Mouse (Mus musculus) T-helper 2 cell (primary cell): ENCODE data around the gene Fpr3.
"Not testable (repeated sequence)": the region's sequence is repeated elsewhere in the genome, so short reads cannot be mapped to it uniquely, and the experiment has no call there.

Experiments used
- in situ Hi-C: fragments of 300-600 bp; cut with MboI, MseI; formaldehyde crosslinking; loops from one replicate; pipeline ENCODE4 v1.15.1; 2025; ENCODE audit warnings: high pct_unique_total_duplicates

The Fpr3 gene

DNA sequence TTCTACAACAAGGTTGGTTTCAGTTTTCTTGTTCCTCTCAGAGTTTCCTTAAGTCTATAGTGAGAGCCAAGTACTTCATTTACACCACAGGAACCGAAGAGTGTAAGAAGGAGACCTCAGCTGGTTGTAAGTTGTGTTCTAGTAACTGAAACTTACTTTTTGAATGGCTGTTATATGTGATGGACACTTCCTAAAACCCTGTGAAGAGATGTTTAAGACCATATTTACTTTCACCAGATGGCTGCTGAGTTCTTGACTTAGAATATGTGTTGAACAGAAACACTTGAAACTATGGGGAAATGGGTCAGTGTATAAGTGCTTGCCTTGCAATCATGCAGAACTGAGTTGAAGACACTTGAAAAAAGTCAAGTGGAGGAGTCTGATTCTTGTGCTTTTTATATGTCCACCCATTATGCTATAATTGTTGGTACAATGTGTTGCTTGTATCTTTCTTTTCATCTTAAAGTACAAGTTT lies at the start of gene Fpr3, which contains the start of gene Fpr2:
TSS of gene Fpr3 (plus strand) at position 79 of the 475 bp plus-strand sequence.
TSS of gene Fpr2 (plus strand) at position 51 of the 475 bp plus-strand sequence.
- in situ Hi-C loops: no loop called here

DNA sequence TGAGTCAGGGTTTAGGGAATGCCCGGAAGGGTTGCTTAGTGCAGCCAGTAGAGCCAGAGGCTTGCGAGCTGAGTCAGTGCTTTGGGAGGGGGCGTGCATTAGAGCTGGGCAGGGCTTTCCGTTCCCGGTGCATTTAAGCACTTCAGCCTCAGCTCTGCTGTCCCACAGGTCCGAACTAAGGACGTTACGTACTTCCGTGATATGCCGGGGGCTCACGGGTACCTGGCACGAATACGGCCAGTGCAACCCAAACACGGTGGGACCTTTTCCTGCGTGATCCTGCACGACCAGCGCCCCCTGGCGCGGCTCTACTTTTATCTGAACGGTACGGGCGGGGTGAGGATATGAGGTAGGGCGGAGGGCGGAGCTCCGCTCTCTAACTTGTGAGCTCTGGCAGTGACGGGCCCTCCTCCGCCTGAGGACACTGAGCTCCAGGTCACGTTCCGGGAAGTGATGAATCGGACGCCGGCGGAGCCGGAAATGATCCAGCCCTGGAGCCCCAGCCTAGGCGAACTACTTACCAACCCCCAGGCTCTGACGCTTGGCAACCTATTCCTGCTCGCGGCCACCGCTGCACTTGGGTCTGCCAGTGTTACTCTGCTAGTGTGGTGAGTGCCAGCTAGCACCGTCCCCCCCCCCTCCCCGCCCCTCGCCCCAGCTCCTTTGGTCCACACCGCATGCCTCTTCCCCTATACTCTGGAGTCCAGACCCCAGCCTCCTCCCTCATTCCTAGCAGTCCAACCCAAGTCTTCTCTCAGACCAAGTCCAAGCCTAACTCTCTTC lies 49.5 kb upstream of the Fpr3 start:
- in situ Hi-C loops: no loop called here

DNA sequence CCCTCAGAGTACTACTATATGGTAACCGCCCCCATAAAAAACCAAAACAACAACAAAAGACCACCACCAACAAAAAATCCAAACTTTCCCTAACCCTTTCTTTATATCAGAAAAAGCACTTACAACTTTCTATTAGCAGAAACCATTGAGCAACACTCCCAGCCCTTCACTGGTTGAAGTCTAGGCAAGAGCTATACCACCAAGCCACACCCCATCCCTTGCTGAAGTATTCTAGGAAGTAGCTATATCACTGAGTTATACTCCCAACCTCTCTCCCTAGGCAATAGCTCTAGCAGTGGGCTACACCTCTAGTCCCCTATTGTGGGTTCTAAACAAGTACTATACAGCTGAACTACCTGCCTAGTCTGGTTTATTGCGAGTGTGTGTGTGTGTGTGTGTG lies 48.4 kb upstream of the Fpr3 start:
- in situ Hi-C loops: no loop called here

DNA sequence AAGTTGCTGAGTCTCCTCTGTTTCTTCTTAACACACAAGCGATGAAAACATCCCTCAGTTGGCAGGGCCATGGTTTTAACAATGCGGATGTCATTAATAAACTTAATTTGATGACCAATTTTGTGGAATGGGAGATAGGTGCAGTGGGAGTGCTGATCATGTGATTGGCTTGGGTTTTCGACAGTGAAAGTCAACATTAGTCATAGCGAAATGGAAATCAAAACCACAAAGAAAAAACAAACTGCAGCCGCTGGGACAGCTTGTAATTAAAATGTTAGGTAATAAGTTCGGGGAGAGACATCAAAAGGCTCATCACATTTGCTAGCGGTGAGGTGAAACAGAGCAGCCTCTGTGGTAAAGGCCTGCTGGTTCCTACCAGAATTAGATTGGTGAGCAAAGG lies 46.9 kb upstream of the Fpr3 start:
- in situ Hi-C loops: no loop called here

DNA sequence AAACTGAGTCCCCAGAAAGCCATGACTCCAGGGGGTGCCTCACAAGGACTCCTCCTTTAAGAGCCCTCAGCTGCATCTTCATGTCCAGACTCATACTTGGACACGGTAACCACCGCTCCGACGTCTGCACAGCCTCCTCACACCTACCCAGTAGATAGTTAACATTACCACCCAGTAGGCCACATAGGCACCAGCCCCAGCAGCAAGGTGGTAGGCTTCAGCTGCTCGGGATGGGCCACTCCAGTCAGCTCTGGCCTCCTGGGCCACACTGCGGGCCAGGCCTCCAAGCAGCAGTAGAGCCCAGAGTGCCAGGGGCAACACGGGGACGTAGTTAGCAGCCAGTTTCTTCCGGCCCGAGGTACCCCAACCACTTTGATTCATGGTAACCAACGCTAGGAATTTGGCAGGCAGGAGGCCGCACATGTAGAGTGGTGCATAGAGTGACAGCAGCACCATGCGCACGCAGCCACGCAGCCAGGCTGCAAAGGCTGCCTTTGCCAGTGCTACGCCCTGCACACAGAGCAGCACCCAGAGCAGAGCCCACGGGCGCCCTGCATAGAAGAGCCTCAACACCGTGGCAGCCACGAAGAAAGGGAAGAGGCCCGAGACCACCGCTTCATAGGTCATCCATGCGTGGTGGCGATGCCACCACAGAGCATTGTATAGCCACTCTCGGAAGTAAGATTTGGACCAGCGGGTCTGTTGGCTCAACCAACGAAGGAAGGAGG lies 44.0 kb upstream of the Fpr3 start:
- in situ Hi-C loops: no loop called here

DNA sequence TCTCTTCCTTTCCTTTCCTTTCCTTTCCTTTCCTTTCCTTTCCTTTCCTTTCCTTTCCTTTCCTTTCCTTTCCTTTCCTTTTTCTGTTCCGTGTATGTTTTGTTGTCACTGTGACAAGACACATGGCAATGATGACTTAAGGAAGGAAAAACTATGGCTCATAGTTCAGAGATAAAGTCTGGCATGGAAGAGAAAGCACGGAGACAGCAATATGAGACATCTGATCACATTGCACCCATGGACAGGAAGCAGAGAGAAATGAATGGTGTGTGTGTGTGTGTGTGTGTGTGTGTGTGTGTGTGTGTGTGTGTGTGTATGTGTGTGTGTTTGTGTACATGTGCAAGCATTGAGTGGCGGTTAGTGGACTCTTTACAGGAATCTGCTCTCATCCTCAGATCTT lies 43.0 kb upstream of the Fpr3 start:
- in situ Hi-C loops: not testable (repeated sequence)

DNA sequence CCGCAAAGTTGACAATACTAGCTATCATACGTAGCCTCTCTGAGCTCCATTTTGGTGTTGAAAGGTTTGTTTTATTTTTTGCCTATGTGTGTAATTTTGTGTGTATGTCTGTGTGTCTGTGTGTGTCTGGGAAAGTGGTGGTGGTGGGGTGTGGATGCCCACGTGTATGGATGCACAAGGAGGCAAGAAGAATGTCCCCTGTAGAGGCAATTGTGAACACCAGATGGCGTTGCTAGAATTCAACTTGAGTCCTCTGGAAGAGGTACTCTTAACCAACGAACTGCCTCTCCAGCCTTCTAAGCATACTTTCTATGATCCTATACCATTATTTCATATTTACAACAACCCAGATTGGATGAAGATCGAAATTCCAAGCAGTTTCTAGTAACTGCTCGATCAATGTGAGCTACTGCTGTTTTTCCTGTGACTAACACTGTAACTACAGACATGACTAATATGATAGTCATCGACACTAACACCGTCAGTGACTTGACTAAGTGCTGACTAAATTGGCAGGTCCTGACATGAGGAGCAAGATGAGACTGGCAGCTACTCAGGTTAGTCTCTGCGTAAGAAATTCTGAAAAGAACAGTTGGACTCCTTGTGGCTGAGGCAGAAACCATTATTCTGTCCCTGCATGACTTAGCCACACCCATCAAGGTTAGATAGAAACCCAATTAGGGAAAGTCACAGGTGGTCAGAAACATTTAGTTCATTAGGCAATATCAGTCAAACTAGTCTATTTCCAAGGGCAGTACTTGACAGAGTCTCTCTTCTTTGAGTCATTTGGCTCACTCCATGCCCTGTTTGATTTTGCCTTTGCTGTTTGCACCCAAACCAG lies 42.2 kb upstream of the Fpr3 start:
- in situ Hi-C loops: no loop called here

DNA sequence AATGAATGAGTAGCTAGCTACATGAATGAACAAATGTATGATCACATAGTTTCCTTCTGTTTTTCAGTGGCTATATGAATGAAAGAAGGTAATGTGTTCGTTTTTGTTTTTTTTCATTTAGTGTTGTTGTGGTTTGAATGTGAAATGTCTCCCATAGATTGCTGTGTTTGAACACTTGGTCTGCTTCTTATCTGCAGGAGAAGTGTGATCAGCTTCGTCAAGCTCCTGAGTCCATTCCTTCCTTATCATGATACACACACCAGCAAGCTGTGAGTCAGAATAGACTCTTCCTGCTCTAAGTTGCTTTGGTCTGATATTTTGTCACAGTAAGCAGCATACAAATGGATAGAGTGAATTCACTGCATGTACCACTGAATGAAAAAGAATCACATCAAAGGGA lies 38.7 kb upstream of the Fpr3 start:
- in situ Hi-C loops: no loop called here

DNA sequence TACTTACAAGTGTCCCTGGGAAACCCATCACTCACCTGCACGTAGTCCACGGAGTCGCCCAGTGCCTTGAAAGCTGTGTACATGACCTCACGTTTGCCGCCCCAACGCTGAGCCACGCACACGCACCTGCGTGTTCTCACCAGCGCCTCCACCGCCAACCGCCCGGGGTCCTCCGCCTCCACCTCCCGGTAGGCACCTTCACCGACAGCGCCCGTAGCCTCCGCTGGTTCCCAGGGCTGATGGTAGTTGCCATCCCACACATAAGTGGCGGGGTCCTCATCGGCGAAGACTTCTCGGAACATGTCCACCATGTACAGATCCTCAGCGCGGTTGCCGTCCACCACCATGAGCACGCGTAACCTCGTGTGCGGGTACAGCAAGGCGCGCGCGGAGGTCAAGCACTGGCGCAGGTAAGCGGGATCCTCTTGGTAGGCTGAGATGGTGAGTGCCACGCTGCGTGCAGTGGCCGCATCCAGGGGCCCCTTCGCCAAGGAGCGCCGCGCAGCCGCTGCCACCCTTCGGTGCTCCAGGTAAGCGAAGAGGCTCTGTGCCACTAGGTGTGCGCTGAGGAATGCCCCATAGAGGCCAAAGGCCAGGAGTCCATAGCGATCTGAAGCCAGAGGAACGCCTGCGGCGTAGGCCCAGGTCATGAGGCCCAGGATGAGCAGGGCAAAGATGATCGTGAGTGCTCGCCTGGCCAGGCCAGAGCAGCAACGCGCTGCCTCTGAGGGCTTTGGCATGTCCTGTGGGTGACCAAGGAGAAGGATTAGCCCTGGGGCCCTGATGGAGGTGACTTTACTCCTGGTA lies 37.5 kb upstream of the Fpr3 start:
- in situ Hi-C loops: no loop called here

DNA sequence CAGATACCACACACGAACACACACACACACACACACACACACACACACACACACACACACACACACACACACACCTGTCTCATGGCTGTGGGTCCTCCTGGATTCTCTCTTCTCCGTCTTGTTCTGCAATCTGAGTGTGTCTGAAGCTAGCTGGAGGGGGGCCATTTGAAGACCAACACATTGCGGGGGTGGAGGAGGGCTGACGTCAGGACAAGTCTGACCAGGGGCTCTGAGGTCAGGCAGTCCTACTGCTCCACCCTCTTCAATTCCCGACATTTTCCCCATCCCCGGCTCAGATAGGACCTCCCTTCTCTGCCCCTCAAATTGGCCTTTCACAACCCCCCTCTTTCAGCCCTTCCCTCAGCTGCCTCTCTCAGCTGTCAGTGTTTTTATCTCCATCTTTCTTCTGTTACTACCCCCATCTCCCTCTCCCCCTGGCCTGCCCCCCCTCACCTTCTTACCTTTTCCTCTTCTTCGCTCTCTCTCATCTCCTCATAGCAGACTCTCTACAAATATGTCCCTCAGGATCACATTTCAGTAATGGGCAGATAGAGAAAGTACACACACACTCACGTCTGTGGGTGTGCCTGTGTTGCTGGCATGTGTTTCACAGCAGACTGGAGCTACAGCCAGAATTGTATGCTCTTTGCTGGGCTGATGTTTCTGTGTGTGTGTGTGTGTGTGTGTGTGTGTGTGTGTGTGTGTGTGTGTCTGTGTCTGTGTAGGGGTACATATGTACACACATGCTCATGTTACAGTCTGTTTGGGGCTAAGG lies 32.4 kb upstream of the Fpr3 start, which contains the start of gene Has1:
TSS of gene Has1 (minus strand) at position 142 of the 775 bp plus-strand sequence.
- in situ Hi-C loops: no loop called here

DNA sequence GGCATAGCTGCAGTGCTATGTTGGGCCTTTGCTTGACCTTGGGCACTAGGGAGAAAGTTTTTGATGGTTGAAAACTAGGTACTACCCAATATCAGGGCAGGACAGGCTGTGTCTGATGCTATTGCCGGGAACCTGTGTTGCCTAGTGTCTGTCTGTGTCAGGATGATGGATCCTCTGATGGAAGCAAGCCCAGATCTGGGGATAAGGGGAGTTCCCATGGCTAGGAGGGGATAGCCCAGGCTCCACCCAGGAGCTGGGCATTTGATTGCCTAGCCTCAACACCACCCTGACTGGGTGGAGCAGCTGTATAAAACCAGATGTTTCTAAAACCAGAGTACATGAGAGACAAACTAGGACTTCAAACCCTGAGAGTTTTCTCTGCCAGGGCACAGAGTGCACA lies 31.0 kb upstream of the Fpr3 start:
- in situ Hi-C loops: no loop called here

DNA sequence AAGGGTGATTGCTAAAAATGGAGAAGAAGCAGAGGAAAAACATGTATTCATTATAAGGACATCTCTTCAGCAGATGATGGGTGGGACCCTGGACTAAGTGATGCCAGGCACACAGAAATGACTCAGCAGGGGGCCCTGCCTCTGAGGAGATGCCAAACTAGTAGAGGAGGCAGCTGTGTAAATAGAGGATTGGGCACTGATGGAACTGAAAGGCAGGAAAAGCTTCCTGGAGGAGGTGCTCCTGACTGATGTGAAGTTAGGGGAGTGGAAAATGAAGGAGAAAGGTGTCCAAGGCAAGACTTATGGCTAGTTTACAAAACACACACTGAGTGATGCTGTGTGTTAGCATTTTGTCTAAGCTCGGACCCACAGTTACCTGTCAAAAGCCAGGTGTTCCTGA lies 30.2 kb upstream of the Fpr3 start:
- in situ Hi-C loops: no loop called here

DNA sequence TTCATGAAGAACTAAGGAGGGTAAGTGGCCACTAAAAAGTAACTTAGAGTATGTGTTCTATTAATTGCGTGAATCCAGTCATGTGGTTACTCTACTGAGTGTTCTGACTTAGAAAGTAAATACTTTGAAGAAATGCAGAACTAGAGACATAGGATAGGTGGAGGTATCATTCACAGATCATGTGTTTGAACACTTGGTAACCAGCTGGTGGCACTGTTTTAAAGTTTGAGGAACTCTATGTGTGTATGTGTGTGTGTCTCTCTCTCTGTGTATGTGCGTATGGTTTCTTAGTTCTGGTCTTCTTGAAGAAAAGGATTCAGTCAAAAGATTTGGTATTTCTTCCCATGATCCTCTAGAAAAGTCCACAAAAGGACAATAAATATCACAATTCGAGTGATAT lies 27.5 kb upstream of the Fpr3 start:
- in situ Hi-C loops: no loop called here

DNA sequence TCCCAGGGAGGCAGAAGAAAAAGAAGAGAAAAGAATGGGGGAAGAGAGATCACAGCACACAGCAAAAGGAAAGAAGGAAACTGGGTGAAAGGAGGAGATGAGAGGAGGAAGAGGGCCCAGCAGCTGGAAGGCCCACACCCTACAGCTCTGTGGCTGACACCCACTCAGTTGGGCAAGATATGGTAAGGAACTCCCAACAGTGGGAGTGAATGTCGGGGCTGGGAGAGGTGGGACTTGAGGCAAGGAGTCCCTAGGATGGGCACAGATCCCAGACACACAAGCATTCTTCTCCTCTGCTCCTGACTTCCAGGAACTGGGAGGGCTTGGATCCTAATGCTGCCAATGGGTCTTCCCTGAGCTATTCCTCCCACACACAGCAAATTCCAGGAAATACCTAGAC lies 25.3 kb upstream of the Fpr3 start:
- in situ Hi-C loops: no loop called here

DNA sequence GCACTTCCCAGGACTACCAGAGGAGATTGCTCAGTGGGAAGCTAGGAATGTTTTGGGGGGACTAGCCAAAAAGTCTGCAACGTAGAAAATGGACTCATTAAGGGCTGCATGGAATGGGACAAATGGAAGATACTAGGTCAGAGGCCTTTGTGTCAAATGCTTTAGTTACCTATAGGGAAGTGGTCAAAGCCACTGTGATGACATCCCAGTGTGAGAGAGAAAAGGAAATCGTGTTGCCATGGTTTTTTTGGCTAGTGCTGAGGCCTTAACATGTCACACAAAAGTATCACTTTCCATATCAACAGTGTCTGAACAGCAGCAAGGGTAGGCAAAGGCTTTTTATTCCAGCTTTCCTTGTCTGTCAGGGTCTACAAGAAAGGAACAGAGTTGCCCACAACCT lies 22.5 kb upstream of the Fpr3 start:
- in situ Hi-C loops: no loop called here

DNA sequence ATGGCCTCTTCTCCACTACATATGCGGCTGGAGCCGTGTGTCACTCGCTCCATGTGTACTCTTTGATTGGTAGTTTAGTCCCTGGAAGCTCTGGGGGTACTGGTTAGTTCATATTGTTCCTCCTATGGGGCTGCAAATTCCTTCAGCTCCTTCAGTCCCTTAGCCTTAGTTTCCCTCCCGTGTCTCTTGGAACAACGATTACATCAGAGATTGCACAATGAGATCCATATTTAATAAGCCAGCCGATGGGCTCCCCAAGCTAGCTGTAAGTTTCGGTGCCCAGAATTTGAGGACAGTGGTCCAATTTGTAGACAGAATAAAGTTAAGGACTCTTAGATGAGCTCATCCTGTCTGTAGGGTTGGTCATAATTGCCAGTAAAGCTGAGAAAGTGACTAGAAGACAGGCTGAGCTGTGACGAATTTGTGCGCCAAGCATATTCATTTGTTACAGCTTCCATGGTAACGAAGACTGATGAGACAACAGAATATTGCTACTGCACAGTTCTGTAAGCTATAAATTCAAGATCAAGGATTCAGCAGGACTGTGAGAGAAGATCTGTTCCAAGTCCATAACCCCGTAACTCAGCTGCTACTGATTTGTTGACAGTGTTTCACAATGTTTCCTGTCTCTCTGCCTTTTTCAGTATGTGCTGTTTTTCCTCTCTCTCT lies 20.7 kb upstream of the Fpr3 start:
- in situ Hi-C loops: no loop called here

DNA sequence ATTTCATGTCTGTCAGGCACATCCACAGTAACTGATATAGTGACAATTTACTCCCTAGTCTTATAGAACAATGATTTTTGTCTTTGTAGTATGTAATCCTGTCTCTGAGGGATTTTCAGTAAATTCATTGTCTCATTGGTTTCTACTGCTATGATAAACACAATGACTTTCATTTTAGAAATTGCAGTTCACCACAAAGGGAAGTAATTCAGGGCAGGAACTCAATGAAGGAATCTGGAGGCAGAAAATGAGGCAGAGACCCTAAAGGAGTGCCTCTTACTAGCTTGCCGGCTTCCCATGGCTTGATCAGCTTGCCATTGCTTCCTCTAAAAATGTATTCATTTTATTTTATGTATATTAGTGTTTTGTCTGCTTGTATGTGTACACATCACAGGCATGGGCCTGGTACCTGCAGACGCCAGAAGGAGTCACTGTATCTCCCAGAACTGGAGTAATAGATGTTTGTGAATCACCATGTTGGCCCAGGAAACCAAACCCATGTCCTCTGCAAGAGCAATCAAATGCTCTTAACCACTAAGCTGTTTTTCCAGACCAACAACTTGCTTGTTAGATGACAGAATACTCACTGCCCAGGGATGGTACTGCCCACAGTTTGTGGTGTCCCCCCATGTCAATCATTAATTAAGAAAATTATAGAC lies 16.6 kb upstream of the Fpr3 start:
- in situ Hi-C loops: no loop called here

DNA sequence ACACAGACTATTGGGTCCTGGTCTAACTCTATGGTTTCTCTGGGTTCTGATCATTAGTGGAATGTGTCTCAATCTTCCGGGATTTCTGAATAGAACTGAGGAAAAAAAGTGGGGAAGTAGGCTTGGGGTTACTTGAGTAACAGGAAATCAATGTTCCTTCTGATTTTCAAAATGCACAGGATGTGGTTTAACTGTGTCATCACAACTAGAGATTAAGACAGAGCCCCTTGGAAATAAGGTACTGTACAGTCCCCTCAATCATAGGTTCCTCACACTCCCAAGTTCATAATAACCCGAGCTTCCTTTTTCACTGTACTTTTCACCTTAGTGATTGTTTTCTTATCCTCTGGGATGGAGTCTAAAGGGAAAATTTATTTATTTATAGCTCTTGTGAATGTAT lies 16.0 kb upstream of the Fpr3 start:
- in situ Hi-C loops: no loop called here

DNA sequence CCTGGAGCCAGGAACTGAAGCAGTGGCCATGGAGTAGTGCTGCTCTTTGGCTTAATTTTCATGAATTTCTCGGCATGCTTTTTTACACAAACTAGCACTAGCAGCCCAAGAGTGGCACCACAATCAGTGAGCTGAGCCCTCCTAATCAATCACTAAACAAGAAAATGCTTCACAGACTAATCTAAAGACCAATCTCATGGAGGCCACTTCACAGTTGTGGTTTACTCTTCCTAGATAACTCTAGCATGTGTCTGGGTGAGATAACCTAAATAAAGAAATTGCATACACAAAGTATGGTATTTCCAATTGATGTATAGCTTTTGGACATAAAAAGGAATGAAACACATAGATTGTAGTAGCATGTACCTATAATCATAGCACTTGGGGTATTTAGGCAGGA lies 8.3 kb upstream of the Fpr3 start:
- in situ Hi-C loops: no loop called here
